Mouse (Mus musculus): ENCODE data around the gene Anxa9. TPM values are rescaled to one million over a fixed set of nuclear protein-coding genes. Genes with fewer than 3 reads are reported as not detected.
A peak's percentile ranks its signal among the peaks of the same experiment; 100 is the strongest.

Gene Anxa9
- polyA plus RNA-seq, 1 experiment from 2014 or later, result 1.4 TPM

DNA sequence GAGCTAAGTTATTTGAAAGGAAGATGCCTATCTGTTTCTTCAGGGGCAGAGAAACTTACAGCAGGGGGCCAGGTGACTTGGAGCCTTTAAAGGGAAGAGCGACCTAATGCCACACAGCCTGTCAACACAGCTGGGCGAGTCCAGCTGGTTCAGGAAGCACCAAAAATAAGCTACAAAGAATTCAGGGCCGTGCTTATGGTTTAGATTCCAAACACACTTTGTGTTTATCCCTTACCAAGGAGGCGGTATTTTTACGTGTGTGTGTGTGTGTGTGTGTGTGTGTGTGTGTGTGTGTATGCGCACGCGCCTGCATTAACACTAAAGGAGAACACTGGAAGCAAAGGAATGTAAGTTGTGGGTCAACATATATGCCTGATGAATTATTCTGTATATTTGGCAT is 26.2 kb downstream of the Anxa9 start:
- ATAC-seq (ENCODE audit: low FRiP score), result no peak
- WGBS, result 35% methylated on average over 8 of the region's 8 CpGs
- Histone ChIP-seq H3K27ac (peak overlapping the region; percentile 4), H3K4me1 (peaks cover 19% of the 10 kb centered on the region), H3K9me3 (no peaks in the 10 kb centered on the region), H3K4me3 (replicated peaks) (peak overlapping the region; percentile 70), H3K9ac (peak overlapping the region; percentile 75; the same call in 1 of the 2 replicates), H3K36me3 (replicated peaks) (no peaks in the 10 kb centered on the region; the same call in 1 of the 2 replicates), H3K4me2 (peak overlapping the region; percentile 74), H3K27me3 (no peaks in the 10 kb centered on the region)

DNA sequence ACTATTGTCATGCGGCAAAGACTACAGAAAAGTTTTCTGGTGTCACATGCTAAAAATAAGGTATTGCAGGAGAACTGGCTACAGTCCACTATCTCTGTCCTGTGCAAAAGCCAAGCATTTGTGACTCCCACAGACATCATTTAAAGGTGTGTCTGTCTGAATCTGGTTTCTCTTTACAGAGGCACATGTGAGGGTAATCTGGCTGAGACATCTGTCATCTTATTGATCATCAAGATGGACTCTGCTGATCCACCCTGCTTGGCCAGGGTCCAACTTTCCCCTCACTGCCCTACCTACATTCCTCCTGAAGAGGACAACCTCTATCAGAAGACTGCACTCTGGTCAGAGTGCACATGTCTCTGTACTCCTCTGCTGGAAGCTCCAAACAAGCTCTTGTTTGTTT is 29.8 kb downstream of the Anxa9 start:
- H3K4me1 ChIP-seq, result peaks cover 5% of the 10 kb centered on the region
- no peak overlapping the region for H3K27ac ChIP-seq
- H3K4me2 ChIP-seq, result no peak overlapping the region
- H3K36me3 ChIP-seq (replicated peaks), result peaks cover 4% of the 10 kb centered on the region; the same call in 1 of the 2 replicates
- H3K9ac ChIP-seq, result no peak overlapping the region
- 93% methylated on average over 1 of the region's 1 CpGs for WGBS
- H3K27me3 ChIP-seq, result no peaks in the 10 kb centered on the region
- H3K4me3 ChIP-seq (replicated peaks), result no peak overlapping the region
- no peaks in the 10 kb centered on the region for H3K9me3 ChIP-seq
- no peak for ATAC-seq (ENCODE audit: low FRiP score)

DNA sequence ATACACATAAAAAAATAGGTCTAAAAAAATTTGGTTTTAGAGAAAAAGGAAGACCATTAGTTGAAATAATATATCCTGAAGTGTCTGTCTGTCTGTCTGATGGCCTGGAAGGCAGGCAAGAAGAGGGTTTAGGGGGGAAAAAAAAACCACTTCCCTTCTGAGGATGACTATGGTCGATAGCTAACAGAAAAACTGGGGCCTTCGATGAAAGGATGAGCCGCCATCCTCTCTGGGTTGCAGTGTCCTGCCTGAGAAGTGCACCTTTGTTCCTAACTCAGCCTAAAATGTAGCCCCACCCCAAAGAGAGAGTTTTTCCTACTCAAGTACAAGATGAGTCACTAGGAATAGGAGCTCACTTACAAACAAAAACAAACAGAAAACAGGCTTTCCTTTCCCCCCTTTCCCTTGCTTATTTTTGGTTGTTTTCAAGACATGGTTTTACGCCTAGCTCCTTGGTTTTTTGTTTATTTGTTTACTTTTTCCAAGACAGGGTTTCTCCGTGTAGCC is 30.5 kb downstream of the Anxa9 start:
- H3K36me3 ChIP-seq (replicated peaks), result peaks cover 4% of the 10 kb centered on the region; the same call in 1 of the 2 replicates
- H3K4me3 ChIP-seq (replicated peaks), result no peak overlapping the region
- no peaks in the 10 kb centered on the region for H3K9me3 ChIP-seq
- no peak overlapping the region for H3K27ac ChIP-seq
- no peak for ATAC-seq (ENCODE audit: low FRiP score)
- WGBS, result 80% methylated on average over 5 of the region's 5 CpGs
- H3K4me2 ChIP-seq, result no peak overlapping the region
- no peak overlapping the region for H3K9ac ChIP-seq
- peaks cover 4% of the 10 kb centered on the region for H3K4me1 ChIP-seq
- no peaks in the 10 kb centered on the region for H3K27me3 ChIP-seq

DNA sequence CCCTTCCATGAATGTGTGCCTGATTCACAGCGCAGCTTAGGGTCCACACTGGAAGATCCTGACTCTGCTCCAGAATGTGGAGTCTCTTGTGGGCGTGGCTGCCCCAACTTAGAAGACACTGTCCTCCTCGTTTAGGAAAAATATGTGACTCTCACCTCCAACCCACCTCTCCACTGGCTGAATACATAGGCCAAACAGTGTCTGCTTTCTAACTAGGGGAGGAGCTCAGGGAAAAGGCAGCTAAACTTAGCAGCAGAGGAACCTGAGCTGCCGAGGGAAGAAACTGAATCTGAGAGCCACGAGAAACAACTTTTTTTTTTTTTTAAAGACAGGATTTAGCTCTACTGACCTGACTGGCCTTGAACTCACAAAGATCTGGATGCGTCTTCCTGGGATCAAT is 31.8 kb downstream of the Anxa9 start:
- WGBS, result 82% methylated on average over 6 of the region's 6 CpGs
- no peak for ATAC-seq (ENCODE audit: low FRiP score)

DNA sequence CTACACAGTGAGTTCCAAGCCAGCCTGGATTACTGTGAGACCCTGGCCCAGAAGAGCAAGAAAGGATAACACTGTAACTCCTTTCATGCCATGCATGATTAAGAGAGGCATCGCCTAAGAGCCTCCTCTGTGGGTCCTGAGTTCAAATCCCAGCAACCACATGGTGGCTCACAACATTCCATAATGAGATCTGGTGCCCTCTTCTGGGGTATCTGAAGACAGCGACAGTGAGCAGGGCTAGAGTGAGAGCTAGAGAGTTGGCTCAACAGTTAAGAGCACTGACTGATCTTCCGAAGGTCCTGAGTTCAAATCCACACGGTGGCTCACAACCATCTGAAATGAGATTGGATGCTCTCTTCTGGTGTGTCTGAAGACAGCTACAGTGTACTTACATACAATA is 32.5 kb downstream of the Anxa9 start:
- H3K4me3 ChIP-seq (replicated peaks), result no peak overlapping the region
- WGBS, result 91% methylated on average over 4 of the region's 4 CpGs
- no peaks in the 10 kb centered on the region for H3K9me3 ChIP-seq
- no peak for ATAC-seq (ENCODE audit: low FRiP score)
- H3K9ac ChIP-seq, result no peak overlapping the region
- H3K4me1 ChIP-seq, result no peaks in the 10 kb centered on the region
- peaks cover 4% of the 10 kb centered on the region; the same call in 1 of the 2 replicates for H3K36me3 ChIP-seq (replicated peaks)
- no peak overlapping the region for H3K27ac ChIP-seq
- H3K27me3 ChIP-seq, result no peaks in the 10 kb centered on the region
- H3K4me2 ChIP-seq, result no peak overlapping the region

More for the DNA sequence above, 31.8 kb downstream of the Anxa9 start:
- H3K4me2 ChIP-seq, result no peak overlapping the region
- H3K36me3 ChIP-seq (replicated peaks), result peaks cover 4% of the 10 kb centered on the region; the same call in 1 of the 2 replicates
- H3K4me3 ChIP-seq (replicated peaks), result no peak overlapping the region
- H3K27ac ChIP-seq, result no peak overlapping the region
- no peaks in the 10 kb centered on the region for H3K4me1 ChIP-seq
- H3K9ac ChIP-seq, result no peak overlapping the region
- no peaks in the 10 kb centered on the region for H3K27me3 ChIP-seq
- H3K9me3 ChIP-seq, result no peaks in the 10 kb centered on the region

DNA sequence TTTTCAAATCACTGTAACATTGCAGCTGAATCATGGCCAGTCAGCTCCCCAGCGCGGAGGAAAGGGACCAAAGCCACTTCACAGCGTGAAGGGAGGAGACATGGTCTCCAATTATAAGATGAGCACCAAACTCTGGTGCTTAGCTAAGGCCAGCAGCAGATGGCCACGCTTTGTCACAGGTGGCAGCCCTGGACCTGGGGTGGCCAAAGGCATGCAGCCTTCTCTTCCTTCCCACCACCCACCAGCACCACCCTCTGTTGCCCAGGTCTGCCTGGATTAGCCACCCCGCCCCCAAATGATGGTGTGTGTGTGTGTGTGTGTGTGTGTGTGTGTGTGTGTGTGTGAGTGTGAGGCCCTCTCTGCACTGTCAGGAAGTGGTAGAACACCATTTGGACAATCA is 33.5 kb downstream of the Anxa9 start:
- no peaks in the 10 kb centered on the region for H3K9me3 ChIP-seq
- no peak overlapping the region for H3K4me2 ChIP-seq
- WGBS, result 96% methylated on average over 5 of the region's 5 CpGs
- H3K4me3 ChIP-seq (replicated peaks), result no peak overlapping the region
- H3K27me3 ChIP-seq, result no peaks in the 10 kb centered on the region
- no peak for ATAC-seq (ENCODE audit: low FRiP score)
- peaks cover 4% of the 10 kb centered on the region; the same call in 1 of the 2 replicates for H3K36me3 ChIP-seq (replicated peaks)
- no peak overlapping the region for H3K27ac ChIP-seq
- no peaks in the 10 kb centered on the region for H3K4me1 ChIP-seq
- H3K9ac ChIP-seq, result no peak overlapping the region

DNA sequence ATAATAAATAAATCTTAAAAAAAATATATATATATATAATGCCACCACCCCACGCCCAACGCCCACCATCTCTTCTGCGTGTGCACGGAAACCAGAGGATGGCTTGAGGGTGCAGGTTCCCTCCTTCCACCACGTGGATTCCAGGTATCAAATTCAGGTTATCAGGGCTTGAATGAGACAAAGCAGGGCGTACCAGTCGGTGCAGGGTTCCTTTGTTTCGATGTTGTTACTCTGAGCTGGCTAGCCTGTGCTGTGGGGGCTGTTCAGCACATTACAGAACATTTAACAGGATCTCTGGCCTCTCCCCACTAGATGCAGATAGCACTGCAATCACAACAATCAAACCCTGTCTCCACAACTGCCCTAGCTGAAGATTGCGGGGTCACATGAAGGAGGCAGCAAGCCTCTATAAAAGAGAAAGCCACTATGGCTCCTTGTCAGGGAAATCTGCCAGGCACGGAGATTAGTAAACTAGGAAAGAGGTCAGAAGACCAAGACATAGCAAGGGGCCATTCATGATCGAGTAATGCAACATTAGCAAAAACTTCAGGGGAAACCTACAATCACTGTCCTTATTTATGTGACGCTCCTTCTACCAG is 36.1 kb downstream of the Anxa9 start:
- ATAC-seq (ENCODE audit: low FRiP score), result no peak
- no peaks in the 10 kb centered on the region for H3K4me1 ChIP-seq
- no peaks in the 10 kb centered on the region for H3K27me3 ChIP-seq
- H3K27ac ChIP-seq, result no peak overlapping the region
- no peak overlapping the region for H3K4me3 ChIP-seq (replicated peaks)
- 84% methylated on average over 12 of the region's 12 CpGs for WGBS
- H3K9ac ChIP-seq, result no peak overlapping the region
- peaks cover 19% of the 10 kb centered on the region for H3K36me3 ChIP-seq (replicated peaks)
- H3K9me3 ChIP-seq, result no peaks in the 10 kb centered on the region
- no peak overlapping the region for H3K4me2 ChIP-seq

DNA sequence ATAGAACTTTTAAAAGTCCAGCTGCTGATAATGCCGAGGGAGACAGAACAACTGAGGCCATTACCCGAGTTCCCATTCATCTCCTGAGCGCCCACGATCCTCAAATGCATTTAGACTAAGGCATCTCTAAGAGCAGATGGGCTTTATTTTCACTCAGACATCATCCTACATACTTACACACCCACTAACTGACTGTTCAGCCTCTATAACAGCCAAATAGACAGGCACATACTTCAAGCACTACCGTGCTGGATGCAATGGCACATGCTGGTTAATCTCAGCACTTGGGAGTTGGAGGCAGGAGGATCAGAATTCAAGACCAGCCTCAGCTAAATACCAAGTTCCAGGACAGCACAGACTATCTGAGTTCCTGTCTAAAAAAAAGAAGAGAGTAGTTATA is 37.2 kb downstream of the Anxa9 start:
- no peak for ATAC-seq (ENCODE audit: low FRiP score)
- H3K27me3 ChIP-seq, result no peaks in the 10 kb centered on the region
- no peaks in the 10 kb centered on the region for H3K9me3 ChIP-seq
- H3K4me2 ChIP-seq, result no peak overlapping the region
- no peak overlapping the region for H3K27ac ChIP-seq
- no peaks in the 10 kb centered on the region for H3K4me1 ChIP-seq
- no peak overlapping the region for H3K4me3 ChIP-seq (replicated peaks)
- H3K9ac ChIP-seq, result no peak overlapping the region
- 87% methylated on average over 5 of the region's 5 CpGs for WGBS
- H3K36me3 ChIP-seq (replicated peaks), result peaks cover 25% of the 10 kb centered on the region

DNA sequence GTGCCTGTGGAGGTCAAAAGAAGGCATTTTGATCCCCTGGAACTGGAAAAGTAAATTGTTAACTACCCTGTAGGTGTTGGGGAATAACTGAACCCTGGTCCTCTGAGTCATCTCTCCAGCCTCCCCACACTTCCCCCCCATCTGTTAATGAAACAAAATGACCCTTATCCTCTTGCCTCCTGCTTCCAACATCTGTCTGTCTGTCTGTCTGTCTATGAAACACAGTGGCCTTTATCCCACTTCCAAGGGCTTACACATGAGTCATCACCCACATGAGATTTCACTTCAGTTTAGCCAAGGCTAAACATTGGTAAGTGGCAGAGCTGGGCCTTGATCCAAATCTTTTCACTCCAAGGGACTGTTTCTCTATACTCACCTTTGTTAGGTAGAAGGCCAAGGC is 39.1 kb downstream of the Anxa9 start:
- H3K4me3 ChIP-seq (replicated peaks), result no peak overlapping the region
- no peak for ATAC-seq (ENCODE audit: low FRiP score)
- no peak overlapping the region for H3K9ac ChIP-seq
- H3K4me2 ChIP-seq, result no peak overlapping the region
- no peak overlapping the region for H3K27ac ChIP-seq
- H3K9me3 ChIP-seq, result no peaks in the 10 kb centered on the region
- peaks cover 39% of the 10 kb centered on the region for H3K36me3 ChIP-seq (replicated peaks)
- no peaks in the 10 kb centered on the region for H3K4me1 ChIP-seq
- no peaks in the 10 kb centered on the region for H3K27me3 ChIP-seq

DNA sequence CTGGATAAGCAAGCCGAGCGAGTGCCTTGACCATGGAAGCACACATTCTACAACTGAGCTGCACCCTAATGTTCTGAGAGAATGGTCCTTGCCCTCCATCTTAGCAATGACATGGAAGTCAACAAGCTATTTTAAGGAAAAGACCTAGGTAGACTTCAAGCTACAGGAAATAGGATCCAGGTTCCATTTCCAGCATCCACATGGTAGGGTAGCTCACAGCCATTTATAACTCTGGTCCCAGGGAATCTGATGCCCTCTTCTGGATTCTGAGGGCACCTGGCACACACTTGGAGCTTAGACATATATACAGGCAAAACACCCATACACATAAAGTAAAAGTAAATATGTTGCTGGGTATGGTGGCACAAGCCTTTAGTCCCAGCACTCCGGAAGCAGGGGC is 40.9 kb downstream of the Anxa9 start:
- Histone ChIP-seq H3K36me3 (replicated peaks) (peaks cover 55% of the 10 kb centered on the region), H3K27me3 (no peaks in the 10 kb centered on the region), H3K4me3 (replicated peaks) (no peak overlapping the region), H3K9me3 (no peaks in the 10 kb centered on the region), H3K4me2 (no peak overlapping the region), H3K4me1 (no peaks in the 10 kb centered on the region), H3K9ac (no peak overlapping the region), H3K27ac (no peak overlapping the region)
- 94% methylated on average over 3 of the region's 3 CpGs for WGBS
- no peak for ATAC-seq (ENCODE audit: low FRiP score)

DNA sequence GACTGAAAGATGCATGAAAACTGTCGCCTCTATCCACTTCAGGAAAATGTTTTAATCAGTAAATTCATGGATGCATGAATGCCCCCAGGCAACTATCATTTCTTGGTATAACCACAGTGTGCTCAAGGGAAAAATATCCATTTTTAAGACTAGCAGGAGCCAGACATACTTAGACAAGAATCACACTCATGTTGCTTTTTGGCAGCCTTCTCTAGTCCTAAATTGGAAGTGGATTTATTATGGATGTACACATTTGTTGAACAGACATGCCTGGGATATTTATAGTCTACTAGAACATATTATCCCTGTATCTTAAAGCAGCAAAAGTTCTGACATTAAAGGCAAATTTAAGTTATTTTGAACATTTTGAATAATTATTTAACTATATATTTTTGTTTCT is 42.3 kb downstream of the Anxa9 start:
- H3K36me3 ChIP-seq (replicated peaks), result peaks cover 63% of the 10 kb centered on the region
- H3K27me3 ChIP-seq, result no peaks in the 10 kb centered on the region
- no peak for ATAC-seq (ENCODE audit: low FRiP score)
- H3K4me1 ChIP-seq, result no peaks in the 10 kb centered on the region
- H3K9me3 ChIP-seq, result no peaks in the 10 kb centered on the region
- no peak overlapping the region for H3K4me3 ChIP-seq (replicated peaks)
- WGBS, result 83% methylated on average over 1 of the region's 1 CpGs
- H3K27ac ChIP-seq, result no peak overlapping the region
- no peak overlapping the region for H3K4me2 ChIP-seq
- H3K9ac ChIP-seq, result no peak overlapping the region

DNA sequence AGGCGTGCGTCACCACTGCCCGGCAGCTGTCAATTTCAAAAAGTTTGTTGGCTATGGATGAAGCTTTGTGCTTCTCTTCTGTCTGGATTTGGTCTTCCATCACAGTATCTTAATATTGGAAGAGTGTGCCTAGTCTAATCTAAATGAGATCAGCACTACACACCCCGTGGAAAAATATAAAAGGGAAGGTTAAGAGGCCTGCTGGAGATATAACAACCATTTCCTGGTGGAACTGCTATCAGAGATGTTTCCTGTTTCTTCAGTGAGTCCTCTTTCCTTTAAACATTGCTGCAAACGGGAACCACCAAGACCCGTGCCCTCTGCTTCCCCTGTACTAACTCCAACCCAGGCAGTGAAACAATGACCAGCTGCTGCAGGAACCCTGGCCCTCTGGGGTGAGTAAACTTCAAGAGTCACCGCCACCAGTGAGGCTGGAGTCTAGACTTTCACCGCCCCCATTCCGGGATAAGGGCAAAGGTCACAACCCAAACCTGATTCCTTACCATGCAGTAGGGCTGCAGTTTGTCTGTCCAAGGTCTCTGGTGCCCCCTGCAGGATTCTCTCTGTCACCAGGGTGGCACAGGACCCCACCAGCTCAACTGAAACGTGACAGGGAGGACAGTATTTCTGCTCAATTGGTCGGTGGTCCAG is 43.8 kb downstream of the Anxa9 start:
- Histone ChIP-seq H3K27me3 (no peaks in the 10 kb centered on the region), H3K4me3 (replicated peaks) (no peak overlapping the region), H3K4me2 (no peak overlapping the region), H3K36me3 (replicated peaks) (peaks cover 72% of the 10 kb centered on the region), H3K27ac (no peak overlapping the region), H3K4me1 (no peaks in the 10 kb centered on the region), H3K9ac (no peak overlapping the region), H3K9me3 (no peaks in the 10 kb centered on the region)
- ATAC-seq (ENCODE audit: low FRiP score), result no peak
- 51% methylated on average over 11 of the region's 11 CpGs for WGBS

DNA sequence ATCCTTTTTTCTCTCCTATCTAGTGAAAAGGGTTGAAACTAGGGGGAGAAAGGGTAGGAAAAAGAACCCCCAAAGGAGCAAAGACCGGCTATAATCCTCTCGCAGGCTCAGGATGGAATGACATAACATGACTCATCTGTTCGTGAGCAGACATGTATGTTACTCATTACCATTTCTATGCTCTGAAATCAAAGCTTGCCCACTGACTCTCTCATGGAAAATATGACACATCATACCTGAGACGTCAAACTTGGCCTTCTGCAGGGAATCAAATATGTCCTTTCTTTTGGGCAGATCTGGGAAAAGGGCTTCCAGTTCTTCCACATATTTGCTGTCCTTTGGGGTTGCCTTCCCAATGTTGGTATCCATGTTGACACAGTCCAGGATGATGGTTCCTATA is 45.0 kb downstream of the Anxa9 start:
- Histone ChIP-seq H3K4me3 (replicated peaks) (no peak overlapping the region), H3K4me2 (no peak overlapping the region), H3K27me3 (no peaks in the 10 kb centered on the region), H3K9me3 (no peaks in the 10 kb centered on the region), H3K9ac (no peak overlapping the region), H3K27ac (no peak overlapping the region), H3K36me3 (replicated peaks) (peaks cover 72% of the 10 kb centered on the region), H3K4me1 (no peaks in the 10 kb centered on the region)
- ATAC-seq (ENCODE audit: low FRiP score), result no peak
- WGBS, result 89% methylated on average over 4 of the region's 4 CpGs

Measured in forebrain, embryonic 12.5 days (tissue).